Mouse (Mus musculus) ES-Bruce4 (cell line): ENCODE results near the gene Slc6a9. TPM values are rescaled to one million over a fixed set of nuclear protein-coding genes. Genes with fewer than 3 reads are reported as not detected.

Experiments
- H3K27ac ChIP-seq: 2 replicates; pipeline ENCODE4 v1.5.1; 2012; ENCODE audit warnings: low read length, inconsistent platforms; ENCODE audit not compliant: insufficient read depth
- H3K27me3 ChIP-seq: 2 replicates; pipeline ENCODE4 v1.6.1; 2012; ENCODE audit warnings: mild to moderate bottlenecking, low read length, inconsistent platforms; ENCODE audit not compliant: control insufficient read depth, poor library complexity, insufficient read depth, severe bottlenecking
- H3K36me3 ChIP-seq: 2 replicates; pipeline ENCODE4 v1.6.1; 2012; ENCODE audit warnings: inconsistent platforms, mild to moderate bottlenecking, low read length, moderate library complexity; ENCODE audit not compliant: control insufficient read depth, poor library complexity, insufficient read depth, severe bottlenecking
- H3K4me1 ChIP-seq: one replicate; pipeline ENCODE4 v1.8.1; 2011; ENCODE audit warnings: low read length; ENCODE audit not compliant: control insufficient read depth, insufficient read depth
- H3K4me3 ChIP-seq: 2 replicates; pipeline ENCODE4 v1.5.1; 2011; ENCODE audit warnings: low read depth, mild to moderate bottlenecking, low read length
- H3K9ac ChIP-seq: 2 replicates; pipeline ENCODE4 v1.6.1; 2012; ENCODE audit warnings: low read depth, mild to moderate bottlenecking, inconsistent platforms; ENCODE audit not compliant: poor library complexity, severe bottlenecking
- H3K9me3 ChIP-seq: replicated peaks from 2 replicates; pipeline ENCODE4 v1.6.1; 2012; ENCODE audit warnings: mild to moderate bottlenecking, low read length, inconsistent platforms; ENCODE audit not compliant: control insufficient read depth, poor library complexity, insufficient read depth, severe bottlenecking
- CTCF ChIP-seq: IDR thresholded peaks from one replicate; pipeline ENCODE4 v1.8.1; 2011; ENCODE audit warnings: low read depth, low read length
- EP300 ChIP-seq: IDR thresholded peaks from 2 replicates; pipeline ENCODE4 v1.6.1; 2011; ENCODE audit warnings: low read depth, low read length; ENCODE audit not compliant: insufficient read depth
- POLR2A ChIP-seq: IDR thresholded peaks from one replicate; pipeline ENCODE4 v1.8.1; 2011; ENCODE audit warnings: low read length; ENCODE audit not compliant: insufficient read depth
- polyA plus RNA-seq: library from polyadenylated mRNA; stranded (reverse); fragments of >200 nt; gene quantifications from 2 replicates; pipeline ENCODE4 v1.2.4, GENCODE M21; 2011; ENCODE audit warnings: low read depth; ENCODE audit not compliant: missing spikeins, insufficient read depth, insufficient read length

Gene Slc6a9
- polyA plus RNA-seq, 1 experiment = 2.1 TPM

GRCm38 (mm10) chr4:117917402-117917801 lies 83.1 kb downstream of the Slc6a9 start:
- TF ChIP-seq POLR2A = no peak
- no peaks in the 10 kb centered on the region for H3K9me3 ChIP-seq
- H3K27ac ChIP-seq = no peak overlapping the region
- no peak overlapping the region for H3K4me3 ChIP-seq
- H3K4me1 ChIP-seq = peaks cover 2% of the 10 kb centered on the region
- no peak overlapping the region for H3K9ac ChIP-seq
- H3K27me3 ChIP-seq = no peaks in the 10 kb centered on the region
- H3K36me3 ChIP-seq = no peaks in the 10 kb centered on the region

DNA sequence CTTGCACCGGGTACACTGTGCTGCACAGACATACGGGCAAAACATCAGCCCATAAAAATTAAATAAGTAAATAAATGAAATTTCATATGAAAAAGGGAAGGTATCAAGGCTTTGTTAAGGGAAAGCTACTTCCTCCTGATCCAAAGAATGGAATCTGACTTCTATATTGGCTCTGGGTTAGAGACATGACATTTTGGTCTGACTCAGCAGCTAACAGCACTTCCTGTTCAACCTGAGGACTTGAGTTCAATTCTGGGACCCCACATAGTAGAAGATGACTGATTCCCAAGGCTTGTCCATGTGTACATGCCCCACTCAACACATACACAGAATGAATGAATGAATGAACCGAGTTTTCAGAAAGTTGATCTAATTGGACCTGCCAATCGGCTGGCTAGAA lies 83.5 kb downstream of the Slc6a9 start:
- H3K9ac ChIP-seq = no peak overlapping the region
- H3K9me3 ChIP-seq = no peaks in the 10 kb centered on the region
- TF ChIP-seq EP300 = no peak
- no peak for TF ChIP-seq POLR2A
- TF ChIP-seq CTCF = no peak
- no peaks in the 10 kb centered on the region for H3K36me3 ChIP-seq
- H3K27ac ChIP-seq = no peak overlapping the region
- no peak overlapping the region for H3K4me3 ChIP-seq
- H3K27me3 ChIP-seq = no peaks in the 10 kb centered on the region
- peaks cover 2% of the 10 kb centered on the region for H3K4me1 ChIP-seq

DNA sequence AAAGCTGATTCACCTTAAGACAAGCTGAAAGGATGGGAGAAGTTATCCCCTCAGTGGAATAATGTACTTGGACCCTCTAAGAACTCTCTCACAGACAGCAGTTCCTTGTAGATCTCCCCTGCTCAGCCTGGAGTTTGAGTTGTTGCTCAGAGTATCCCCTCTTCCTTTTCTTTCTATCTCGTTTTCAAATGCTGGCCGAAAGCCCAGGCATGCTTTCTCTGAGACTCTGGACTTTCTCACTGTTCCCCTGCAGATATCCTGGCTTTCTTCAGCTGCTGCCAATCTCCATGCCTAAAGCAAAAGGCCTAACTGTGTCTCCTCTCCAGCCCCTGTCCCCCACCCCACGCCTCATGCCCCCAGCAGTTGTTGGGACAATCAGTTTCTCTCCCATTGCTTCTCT lies 84.0 kb downstream of the Slc6a9 start:
- H3K4me3 ChIP-seq = no peak overlapping the region
- no peak overlapping the region for H3K9ac ChIP-seq
- no peak overlapping the region for H3K27ac ChIP-seq
- no peaks in the 10 kb centered on the region for H3K36me3 ChIP-seq
- no peaks in the 10 kb centered on the region for H3K9me3 ChIP-seq
- TF ChIP-seq EP300 (no peak), CTCF (no peak), POLR2A (no peak)
- H3K27me3 ChIP-seq = no peaks in the 10 kb centered on the region
- H3K4me1 ChIP-seq = no peaks in the 10 kb centered on the region

DNA sequence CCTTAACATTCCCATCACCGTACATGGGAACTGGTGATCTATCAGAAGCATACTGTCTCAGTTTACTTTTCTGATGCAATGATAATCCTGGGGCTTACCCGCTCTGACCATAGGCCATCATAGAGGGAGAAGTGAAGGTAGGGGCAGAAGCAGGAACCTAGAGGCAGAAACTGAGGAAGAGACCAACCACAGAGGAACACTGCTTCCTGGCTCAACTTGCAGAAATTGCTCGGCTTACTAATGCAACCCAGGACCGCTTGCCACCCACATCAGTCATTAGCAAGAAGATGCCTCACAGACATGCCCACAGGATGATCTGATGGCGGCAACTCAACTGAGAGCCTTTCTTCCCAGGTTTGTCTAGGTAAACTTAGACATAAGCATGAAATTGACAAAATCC lies 84.5 kb downstream of the Slc6a9 start:
- no peak overlapping the region for H3K4me3 ChIP-seq
- H3K27me3 ChIP-seq = no peaks in the 10 kb centered on the region
- H3K36me3 ChIP-seq = no peaks in the 10 kb centered on the region
- H3K27ac ChIP-seq = no peak overlapping the region
- no peak overlapping the region for H3K9ac ChIP-seq
- TF ChIP-seq EP300 (no peak), CTCF (no peak), POLR2A (no peak)
- no peaks in the 10 kb centered on the region for H3K4me1 ChIP-seq
- H3K9me3 ChIP-seq = no peaks in the 10 kb centered on the region

GRCm38 (mm10) chr4:117921358-117921757 lies 87.1 kb downstream of the Slc6a9 start:
- no peaks in the 10 kb centered on the region for H3K27me3 ChIP-seq
- no peak for TF ChIP-seq EP300
- TF ChIP-seq CTCF = no peak
- H3K4me1 ChIP-seq = no peaks in the 10 kb centered on the region
- no peak overlapping the region for H3K9ac ChIP-seq
- H3K4me3 ChIP-seq = no peak overlapping the region
- H3K36me3 ChIP-seq = no peaks in the 10 kb centered on the region
- H3K27ac ChIP-seq = no peak overlapping the region
- no peaks in the 10 kb centered on the region for H3K9me3 ChIP-seq

DNA sequence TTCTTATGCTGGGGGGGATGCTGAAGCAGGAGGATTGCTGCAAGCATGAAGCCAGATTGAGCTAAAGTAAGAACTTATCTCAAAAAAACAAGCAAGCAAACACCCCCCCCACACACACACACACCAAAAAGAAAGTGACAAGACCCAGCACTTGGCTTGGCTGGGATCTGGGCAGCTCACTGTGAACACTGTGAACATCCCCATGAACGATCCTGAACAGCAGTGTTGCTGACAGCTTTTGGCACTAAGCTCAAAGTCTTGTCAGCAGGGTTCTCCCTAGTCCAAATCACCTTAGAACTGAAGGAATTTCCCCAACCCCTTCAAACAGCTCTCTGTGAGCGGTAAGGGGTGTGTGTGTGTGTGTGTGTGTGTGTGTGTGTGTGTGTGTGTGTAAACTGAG lies 89.1 kb downstream of the Slc6a9 start:
- no peaks in the 10 kb centered on the region for H3K4me1 ChIP-seq
- H3K9me3 ChIP-seq = no peaks in the 10 kb centered on the region
- H3K27me3 ChIP-seq = no peaks in the 10 kb centered on the region; the same call in 1 of the 2 replicates
- no peak for TF ChIP-seq CTCF
- no peak for TF ChIP-seq EP300
- TF ChIP-seq POLR2A = no peak
- H3K9ac ChIP-seq = no peak overlapping the region
- no peak overlapping the region for H3K4me3 ChIP-seq
- H3K36me3 ChIP-seq = no peaks in the 10 kb centered on the region
- H3K27ac ChIP-seq = no peak overlapping the region

Other genes starting within 250 kb of the Slc6a9 start
- gene Dmap1, start 152.2 kb upstream of the Slc6a9 start, polyA plus RNA-seq = 28.0 and 35.1 TPM in 2 replicates
- gene Gm12845, start 110.1 kb upstream of the Slc6a9 start, polyA plus RNA-seq = not detected in 2 replicates
- gene Klf17, start 68.9 kb upstream of the Slc6a9 start, polyA plus RNA-seq = 0.48 TPM in 1 of 2 replicates, not detected in the other
- gene Ccdc24, start 38.1 kb downstream of the Slc6a9 start, polyA plus RNA-seq = 1.7 and 3.8 TPM in 2 replicates
- 15.3 and 18.2 TPM in 2 replicates for gene B4galt2, start 49.0 kb downstream of the Slc6a9 start, polyA plus RNA-seq
- 102 and 115 TPM in 2 replicates for gene Atp6v0b, start 52.8 kb downstream of the Slc6a9 start, polyA plus RNA-seq
- gene Dph2, start 57.5 kb downstream of the Slc6a9 start, polyA plus RNA-seq = 7.4 and 8.0 TPM in 2 replicates
- gene Ipo13, start 80.5 kb downstream of the Slc6a9 start, polyA plus RNA-seq = 24.7 and 25.1 TPM in 2 replicates
- 5.0 and 6.1 TPM in 2 replicates for gene Artn, start 95.3 kb downstream of the Slc6a9 start, polyA plus RNA-seq